Mouse (Mus musculus) kidney, postnatal 25 days (tissue): ENCODE measurements around the gene Plod2.

Experiments used
- DNase-seq, 2 experiments: peaks; one replicate each; pipeline ENCODE4 v3.0.0; 2021; ENCODE audit warnings: mixed read lengths in 2 of 2

Gene Plod2

GRCm38 (mm10) chr9:92603541-92603940 is 61.5 kb downstream of the Plod2 start:
- DNase-seq: no peak

DNA sequence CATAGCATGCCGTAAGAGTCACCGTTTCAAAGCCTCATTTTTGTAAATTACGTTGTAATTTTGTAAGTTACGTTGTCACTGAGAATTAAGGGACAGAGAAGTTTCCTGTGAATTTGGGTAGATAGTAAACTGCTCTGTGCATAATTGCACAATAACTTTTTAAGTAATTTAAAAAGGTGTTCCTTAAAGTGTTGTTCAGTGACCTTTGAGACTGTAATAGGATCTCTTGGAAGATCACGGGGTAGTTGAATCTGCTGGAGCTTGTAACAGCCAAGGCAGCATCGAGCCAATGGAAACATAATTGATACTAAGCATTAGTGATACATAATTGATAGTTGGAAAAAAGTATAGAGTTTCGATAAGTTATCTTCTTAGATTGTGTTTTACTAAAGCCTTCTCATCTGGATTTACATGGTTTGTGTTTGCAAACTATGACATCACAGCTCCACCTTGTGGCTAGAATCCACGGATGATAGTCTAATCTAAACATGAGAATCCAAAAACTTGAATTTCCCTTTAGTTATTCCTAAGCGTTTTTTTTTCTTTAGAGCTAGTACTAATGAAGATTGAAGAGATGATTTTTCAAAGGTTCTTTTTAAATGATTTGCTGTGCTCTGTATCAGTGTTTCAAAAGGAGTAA is 68.7 kb downstream of the Plod2 start:
- peak; percentile 40 to 83 for DNase-seq

- no peak for DNase-seq
Observed at GRCm38 (mm10) chr9:92612641-92613040, 70.6 kb downstream of the Plod2 start.

DNA sequence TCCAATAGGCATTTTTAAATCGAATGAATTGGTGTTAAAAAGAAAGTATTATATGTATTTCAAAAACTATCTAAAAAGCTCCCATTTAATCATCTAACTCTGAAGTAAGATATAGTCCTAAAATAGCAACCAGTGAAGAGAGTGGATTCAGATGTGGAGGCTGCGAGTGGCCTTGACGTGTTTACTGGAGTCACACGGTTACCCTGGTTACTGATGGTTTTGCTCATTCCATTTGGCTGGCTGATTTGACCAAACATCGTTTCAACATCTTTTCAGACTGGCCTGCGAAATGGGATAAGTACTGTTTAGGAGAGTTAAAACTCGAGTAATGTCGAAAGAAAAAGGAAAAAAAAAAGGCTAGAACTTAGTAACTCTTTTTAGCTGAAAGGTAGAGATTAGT is 71.2 kb downstream of the Plod2 start:
- no peak for DNase-seq

DNA sequence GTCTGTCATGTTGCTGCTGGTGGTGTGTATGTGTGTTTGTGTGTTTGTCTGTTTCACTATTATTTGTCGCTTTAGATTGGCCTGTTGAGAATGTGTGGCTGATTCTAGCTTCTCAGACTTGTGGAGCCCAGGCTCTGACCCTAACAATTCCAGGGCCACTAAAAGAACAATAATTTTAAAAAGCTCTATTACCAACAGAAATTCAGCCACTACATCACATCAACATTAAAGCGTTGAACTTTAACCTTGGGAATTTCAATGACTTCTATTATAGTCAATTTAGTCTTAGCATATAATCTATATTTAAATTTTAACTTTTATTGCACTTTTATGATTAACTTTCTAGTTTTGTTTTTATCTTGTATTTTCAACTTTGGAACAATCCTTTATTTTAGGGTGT is 74.4 kb downstream of the Plod2 start:
- DNase-seq: no peak

- DNase-seq: no peak
Observed at GRCm38 (mm10) chr9:92617376-92617775, 75.4 kb downstream of the Plod2 start.

DNA sequence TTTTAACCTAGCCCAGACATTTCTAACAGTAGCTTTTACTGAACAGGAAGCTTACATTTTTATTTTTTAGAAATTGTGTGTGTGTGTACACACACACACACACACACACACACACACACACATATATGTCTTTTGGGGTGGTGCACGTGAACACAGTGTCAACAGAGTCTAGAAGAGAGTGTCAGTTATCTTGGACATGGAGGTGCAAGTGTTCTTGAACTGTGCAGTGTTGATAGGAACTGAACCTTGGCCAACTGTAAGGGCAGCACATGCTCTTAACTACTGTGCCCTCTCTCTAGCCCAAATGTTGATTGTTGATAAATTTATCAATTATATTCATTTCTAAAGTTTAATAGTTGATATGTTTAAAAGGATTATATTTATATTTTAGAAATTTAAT is 78.1 kb downstream of the Plod2 start:
- DNase-seq: no peak

- DNase-seq: no peak
Observed at GRCm38 (mm10) chr9:92621246-92621645, 79.2 kb downstream of the Plod2 start.

DNA sequence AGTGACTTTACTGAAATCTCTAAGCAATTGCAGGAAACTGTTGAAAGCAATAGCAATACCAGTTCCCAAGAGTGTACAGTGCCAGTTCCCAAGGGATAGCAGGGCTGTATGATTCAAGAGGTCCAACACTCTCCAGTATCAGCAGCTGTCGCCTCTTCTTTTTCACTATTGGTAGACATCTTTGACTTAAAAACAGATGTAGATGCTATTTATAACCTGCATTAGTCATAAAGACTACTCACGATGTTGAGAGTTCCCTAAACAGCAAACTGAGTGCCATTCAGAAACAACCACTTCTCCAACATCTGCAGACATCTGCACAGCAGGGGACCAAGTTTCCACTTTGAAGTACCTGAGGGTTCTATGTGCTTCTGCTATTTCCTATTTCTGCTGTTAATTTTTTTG is 79.9 kb downstream of the Plod2 start:
- no peak for DNase-seq

DNA sequence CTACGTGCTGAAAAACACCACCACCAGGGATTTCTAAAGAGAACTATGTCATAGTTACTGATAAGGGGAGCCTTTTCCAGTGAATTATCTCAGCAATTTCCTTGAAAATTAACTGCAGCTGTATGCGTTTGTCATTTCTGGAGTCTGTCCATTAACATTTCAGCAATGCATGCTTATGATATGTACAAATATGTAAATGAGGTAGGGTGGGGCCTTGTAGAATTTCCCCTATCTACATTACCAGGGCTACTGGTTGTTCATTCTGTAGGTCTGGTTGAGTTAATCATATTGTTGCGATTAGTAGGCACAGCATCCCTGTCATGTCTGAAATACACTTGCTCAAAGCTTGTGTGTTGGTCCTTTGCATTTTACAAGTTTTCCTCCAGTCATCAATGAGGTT is 92.8 kb downstream of the Plod2 start:
- DNase-seq: no peak

- DNase-seq: no peak
Observed at GRCm38 (mm10) chr9:92639200-92639897, 97.3 kb downstream of the Plod2 start.

DNA sequence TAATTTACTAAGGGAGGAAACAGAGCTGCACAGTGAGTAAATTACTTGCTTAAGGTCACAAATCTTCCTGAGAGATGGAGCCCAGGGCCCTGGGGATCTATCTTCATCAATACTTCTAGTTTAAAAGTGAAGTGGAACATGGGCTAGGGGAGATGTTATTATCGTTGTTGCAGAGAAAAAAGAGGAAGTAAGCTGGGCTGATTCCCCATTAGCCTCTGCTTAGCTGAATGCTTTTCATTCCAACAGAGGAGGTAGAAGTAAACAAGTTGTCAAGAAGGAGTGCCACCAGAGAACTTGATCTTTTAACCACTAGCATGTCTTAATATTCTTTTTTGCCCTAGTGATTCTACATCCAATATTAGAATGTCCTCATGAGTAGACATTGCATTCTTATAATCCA is 99.7 kb downstream of the Plod2 start:
- no peak for DNase-seq
